ENCODE assay signal across 10 mouse cellular contexts in the genomic region with DNA sequence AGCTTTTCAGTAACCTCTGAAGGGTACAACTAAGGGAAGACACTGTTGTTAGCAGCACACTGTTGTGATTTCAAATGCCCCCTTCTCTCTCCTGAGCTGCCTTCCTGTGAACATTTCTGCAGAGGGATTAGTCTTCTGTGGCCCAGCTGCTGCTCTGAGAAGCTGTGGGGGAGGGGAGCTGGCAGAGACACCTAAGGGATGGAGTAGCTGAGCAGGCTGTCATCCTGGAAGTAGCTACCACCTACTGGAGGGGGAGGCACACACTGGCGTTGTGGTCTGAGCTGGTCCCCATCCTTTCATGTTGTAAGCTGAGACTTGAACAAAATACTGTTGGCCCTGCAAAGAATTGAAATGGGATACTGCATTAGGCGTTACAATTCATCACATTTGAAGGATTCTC.
DNase-seq lines count a peak whose midpoint lies in the region; ATAC-seq and TF ChIP-seq lines count a peak whose summit lies in the region.
"Had no signal": no experiment of that assay in that cellular context is flagged by ENCODE, and none has a peak within 500 bp of the region (broad histone marks: within the 10 kb centered on the region; RNA-seq: fewer than 3 reads in every experiment).

No protein-coding gene starts in this region.

- H3K4me1 ChIP-seq in hindbrain, embryonic 10.5 days (replicated peaks) = peaks cover 12% of the 10 kb centered on the region
- H3K4me1 ChIP-seq in hindbrain, embryonic 14.5 days (replicated peaks; ENCODE audit: control insufficient read depth, insufficient read depth, low read length) = peaks cover 4% of the 10 kb centered on the region; the same call in 1 of the 2 replicates
- H3K4me1 ChIP-seq in forebrain, embryonic 16.5 days (replicated peaks; ENCODE audit: control insufficient read depth, insufficient read depth, low read length) = peaks cover 13% of the 10 kb centered on the region
- peaks cover 13% of the 10 kb centered on the region for H3K4me1 ChIP-seq in limb, embryonic 14.5 days (ENCODE audit: control insufficient read depth, insufficient read depth, low read length)

- WGBS in hindbrain, embryonic 10.5 days = 18% methylated on average over 2 of the region's 2 CpGs
- WGBS in hindbrain, embryonic 14.5 days = 24% methylated on average over 2 of the region's 2 CpGs
- WGBS in forebrain, embryonic 16.5 days = 31% methylated on average over 2 of the region's 2 CpGs
- WGBS in limb, embryonic 14.5 days = 16% methylated on average over 2 of the region's 2 CpGs

- H3K9me3 ChIP-seq in hindbrain, embryonic 10.5 days = no peaks in the 10 kb centered on the region
- H3K9me3 ChIP-seq in hindbrain, embryonic 14.5 days (ENCODE audit: control insufficient read depth, low read length) = no peaks in the 10 kb centered on the region
- H3K9me3 ChIP-seq in forebrain, embryonic 16.5 days (ENCODE audit: control insufficient read depth, low read length) = no peaks in the 10 kb centered on the region
- H3K9me3 ChIP-seq in limb, embryonic 14.5 days (ENCODE audit: control insufficient read depth, low read length) = no peaks in the 10 kb centered on the region
- H3K9me3 ChIP-seq: limb, embryonic 12.5 days had no signal

- no peak overlapping the region for H3K4me2 ChIP-seq in hindbrain, embryonic 14.5 days (replicated peaks)
- no peak overlapping the region for H3K4me2 ChIP-seq in forebrain, embryonic 16.5 days (ENCODE audit: low read length)
- H3K4me2 ChIP-seq in limb, embryonic 14.5 days (replicated peaks; ENCODE audit: low read depth, low read length, severe bottlenecking) = no peak overlapping the region
- H3K4me2 ChIP-seq: limb, embryonic 12.5 days had no signal

- ATAC-seq in hindbrain, embryonic 14.5 days (ENCODE audit: low FRiP score) = no peak
- 0 out of 2 replicates have a peak, but pooled peaks have one; percentile 47 for ATAC-seq in forebrain, embryonic 16.5 days
- ATAC-seq in limb, embryonic 14.5 days (ENCODE audit: low FRiP score, low read depth) = 0 out of 2 replicates have a peak, but pooled peaks have one; percentile 26

- no peak overlapping the region for H3K4me3 ChIP-seq in hindbrain, embryonic 10.5 days
- no peak overlapping the region for H3K4me3 ChIP-seq in hindbrain, embryonic 14.5 days (replicated peaks; ENCODE audit: low read length)
- H3K4me3 ChIP-seq in forebrain, embryonic 16.5 days (replicated peaks; ENCODE audit: low read length) = no peak overlapping the region
- H3K4me3 ChIP-seq in limb, embryonic 14.5 days (replicated peaks; ENCODE audit: low read length) = no peak overlapping the region
- H3K4me3 ChIP-seq: limb, embryonic 12.5 days had no signal

- H3K27me3 ChIP-seq in hindbrain, embryonic 10.5 days (ENCODE audit: insufficient read depth, poor library complexity, severe bottlenecking) = no peaks in the 10 kb centered on the region
- H3K27me3 ChIP-seq in hindbrain, embryonic 14.5 days (ENCODE audit: control insufficient read depth, insufficient read depth, low read length) = no peaks in the 10 kb centered on the region
- no peaks in the 10 kb centered on the region for H3K27me3 ChIP-seq in forebrain, embryonic 16.5 days (replicated peaks; ENCODE audit: control insufficient read depth, insufficient read depth, low read length)
- H3K27me3 ChIP-seq in limb, embryonic 14.5 days (ENCODE audit: control insufficient read depth, insufficient read depth, low read length) = no peaks in the 10 kb centered on the region
- H3K27me3 ChIP-seq: limb, embryonic 12.5 days had no signal

- no peak for TF ChIP-seq POLR2A in limb, embryonic 14.5 days (IDR thresholded peaks at IDR 0.05; ENCODE audit: borderline replicate concordance, extremely low read depth, insufficient read depth, insufficient read length)

- H3K9ac ChIP-seq in hindbrain, embryonic 14.5 days = no peak overlapping the region
- H3K9ac ChIP-seq in forebrain, embryonic 16.5 days (replicated peaks; ENCODE audit: low read depth, low read length) = no peak overlapping the region
- no peak overlapping the region for H3K9ac ChIP-seq in limb, embryonic 14.5 days (ENCODE audit: low read depth, low read length, severe bottlenecking)
- H3K9ac ChIP-seq: limb, embryonic 12.5 days had no signal

- DNase-seq in hindbrain, embryonic 10.5 days (ENCODE audit: low spot score) = peak; percentile 16
- no peak for DNase-seq in hindbrain, embryonic 14.5 days (ENCODE audit: low spot score)
- DNase-seq in embryo, embryonic 10 days (ENCODE audit: low spot score) = peak; percentile 54
- DNase-seq in limb, embryonic 14.5 days (ENCODE audit: low spot score) = peak; percentile 16
- DNase-seq in cerebellum, adult 8-10 months = no peak
- DNase-seq in c-Kit-positive CD71-positive TER-119-positive erythroid progenitor cells, embryonic 14.5 days (ENCODE audit: low spot score) = no peak
- no peak for DNase-seq in adrenal gland, postnatal 4 days (ENCODE audit: low spot score in 2 of 2)
- DNase-seq: adrenal gland, adult 2 months had no signal

- H3K27ac ChIP-seq in hindbrain, embryonic 10.5 days = peak overlapping the region; percentile 64; the same call in 1 of the 2 replicates
- no peak overlapping the region for H3K27ac ChIP-seq in hindbrain, embryonic 14.5 days
- H3K27ac ChIP-seq in forebrain, embryonic 16.5 days (ENCODE audit: low read length) = no peak overlapping the region
- H3K27ac ChIP-seq in limb, embryonic 14.5 days (replicated peaks; ENCODE audit: low read depth, low read length) = no peak overlapping the region
- H3K27ac ChIP-seq: limb, embryonic 12.5 days had no signal

- H3K36me3 ChIP-seq in hindbrain, embryonic 10.5 days = no peaks in the 10 kb centered on the region
- H3K36me3 ChIP-seq in hindbrain, embryonic 14.5 days (replicated peaks; ENCODE audit: control insufficient read depth, insufficient read depth) = no peaks in the 10 kb centered on the region
- H3K36me3 ChIP-seq in forebrain, embryonic 16.5 days (ENCODE audit: control insufficient read depth, insufficient read depth) = no peaks in the 10 kb centered on the region
- no peaks in the 10 kb centered on the region for H3K36me3 ChIP-seq in limb, embryonic 14.5 days (ENCODE audit: control insufficient read depth, insufficient read depth, low read length)
- H3K36me3 ChIP-seq: limb, embryonic 12.5 days had no signal

Comparison
In these comparisons a context has a peak if more than half of its experiments do, and no peak if none do; other contexts are left out.
1. DNase-seq: peak in hindbrain, embryonic 10.5 days (single experiment), embryo, embryonic 10 days (single experiment) and limb, embryonic 14.5 days (single experiment); none in hindbrain, embryonic 14.5 days (single experiment), cerebellum, adult 8-10 months (single experiment), c-Kit-positive CD71-positive TER-119-positive erythroid progenitor cells, embryonic 14.5 days (single experiment) and adrenal gland, postnatal 4 days (0 of 2).